Comparison of ENCODE assay signal across 9 mouse cellular contexts in genomic region chr9:8133586-8134115, GRCm38 (mm10). TPM values are rescaled to one million over a fixed set of nuclear protein-coding genes. Genes with fewer than 3 reads are reported as not detected.
DNase-seq lines count a peak whose midpoint lies in the region; ATAC-seq and TF ChIP-seq lines count a peak whose summit lies in the region.
"Had no signal": no experiment of that assay in that cellular context is flagged by ENCODE, and none has a peak within 500 bp of the region (broad histone marks: within the 10 kb centered on the region; RNA-seq: fewer than 3 reads in every experiment).

No protein-coding gene starts in this region.

- DNase-seq in gastrocnemius, adult 2 months: no peak
- no peak for DNase-seq in gastrocnemius, adult 18-20 months (ENCODE audit: low spot score)
- peak; percentile 35 for DNase-seq in embryonic facial prominence, embryonic 14.5 days (ENCODE audit: low spot score)
- DNase-seq in limb, embryonic 10.5 days (ENCODE audit: low spot score): no peak
- peak; percentile 39 for DNase-seq in retina, postnatal 1 day
- DNase-seq in urinary bladder, postnatal 10 days (ENCODE audit: low spot score): no peak
- DNase-seq in ovary, postnatal 36 days (ENCODE audit: low spot score): no peak

- H3K4me3 ChIP-seq in gastrocnemius, adult 2 months: peak overlapping the region; percentile 90
- peak overlapping the region; percentile 53 for H3K4me3 ChIP-seq in C2C12 (ENCODE audit: insufficient read depth, poor library complexity, severe bottlenecking)
- peak overlapping the region; percentile 87 for H3K4me3 ChIP-seq in embryonic facial prominence, embryonic 14.5 days (ENCODE audit: low read depth, low read length)
- peak overlapping the region; percentile 84 for H3K4me3 ChIP-seq in limb, embryonic 10.5 days

- H3K4me2 ChIP-seq in embryonic facial prominence, embryonic 14.5 days (ENCODE audit: low read depth, low read length): peak overlapping the region; percentile 77

- H3K27ac ChIP-seq in gastrocnemius, adult 2 months: peak overlapping the region; percentile 29; the same call in 1 of the 2 replicates
- H3K27ac ChIP-seq in embryonic facial prominence, embryonic 14.5 days (replicated peaks; ENCODE audit: low read depth, low read length): no peak overlapping the region
- H3K27ac ChIP-seq in limb, embryonic 10.5 days: peak overlapping the region; percentile 83

- H3K9me3 ChIP-seq in embryonic facial prominence, embryonic 14.5 days (ENCODE audit: control insufficient read depth, low read length): no peaks in the 10 kb centered on the region
- no peaks in the 10 kb centered on the region for H3K9me3 ChIP-seq in limb, embryonic 10.5 days (replicated peaks)

- no peak for TF ChIP-seq CTCF in gastrocnemius, adult 2 months (IDR thresholded peaks at IDR 0.05)
- no peak for TF ChIP-seq CTCF in C2C12 (IDR thresholded peaks at IDR 0.05; ENCODE audit: control insufficient read depth, insufficient read depth, insufficient read length)

- no peaks in the 10 kb centered on the region for H3K36me3 ChIP-seq in C2C12 (ENCODE audit: control insufficient read depth, insufficient read depth)
- H3K36me3 ChIP-seq in embryonic facial prominence, embryonic 14.5 days (ENCODE audit: control insufficient read depth, insufficient read depth, low read length): no peaks in the 10 kb centered on the region
- H3K36me3 ChIP-seq in limb, embryonic 10.5 days: no peaks in the 10 kb centered on the region

- H3ac ChIP-seq in C2C12 (ENCODE audit: control insufficient read depth, insufficient read length, low read depth): peak overlapping the region; percentile 79

- no peak; the same call in 1 of the 2 replicates for ATAC-seq in embryonic facial prominence, embryonic 14.5 days (ENCODE audit: low read depth)

- 2% methylated on average over 19 of the region's 22 CpGs for WGBS in embryonic facial prominence, embryonic 14.5 days
- 4% methylated on average over 22 of the region's 22 CpGs for WGBS in limb, embryonic 10.5 days

- intact Hi-C loops in gastrocnemius, adult 2 months (cut with DNase I): no loop called here

- no peaks in the 10 kb centered on the region for H3K79me3 ChIP-seq in C2C12 (ENCODE audit: low read depth)

- H3K27me3 ChIP-seq in C2C12 (ENCODE audit: control insufficient read depth, insufficient read depth, insufficient read length): no peaks in the 10 kb centered on the region
- H3K27me3 ChIP-seq in embryonic facial prominence, embryonic 14.5 days (replicated peaks; ENCODE audit: control insufficient read depth, insufficient read depth, low read length): 0 out of 2 replicates have a peak, but pooled peaks cover 2% of the 10 kb centered on the region
- no peaks in the 10 kb centered on the region for H3K27me3 ChIP-seq in limb, embryonic 10.5 days (ENCODE audit: low read depth, poor library complexity, severe bottlenecking)
- H3K27me3 ChIP-seq: CH12.LX had no signal

- no peaks in the 10 kb centered on the region for H3K79me2 ChIP-seq in C2C12 (ENCODE audit: control insufficient read depth, insufficient read depth)

- peaks cover 4% of the 10 kb centered on the region; the same call in 1 of the 2 replicates for H3K4me1 ChIP-seq in embryonic facial prominence, embryonic 14.5 days (ENCODE audit: control insufficient read depth, insufficient read depth, low read length)
- peaks cover 11% of the 10 kb centered on the region for H3K4me1 ChIP-seq in limb, embryonic 10.5 days

- H3K9ac ChIP-seq in embryonic facial prominence, embryonic 14.5 days (ENCODE audit: low read depth, low read length): peak overlapping the region; percentile 69

TF ChIP-seq in C2C12, 6 proteins besides CTCF, POLR2A, EP300 and RAD21:
- no peak for TF ChIP-seq USF1 (IDR thresholded peaks at IDR 0.05; ENCODE audit: low read depth)
- TF ChIP-seq MYOG (IDR thresholded peaks at IDR 0.05; ENCODE audit: control insufficient read depth, extremely low read depth, insufficient read length): no peak
- TF ChIP-seq MAX (IDR thresholded peaks at IDR 0.05): no peak
- TF ChIP-seq MYOD1 (IDR thresholded peaks at IDR 0.05; ENCODE audit: control insufficient read depth, insufficient read length, low read depth): no peak
- TF ChIP-seq FOSL1 (IDR thresholded peaks at IDR 0.05; ENCODE audit: insufficient read depth, low read length, poor library complexity, severe bottlenecking): no peak
- no peak for TF ChIP-seq CEBPB (IDR thresholded peaks at IDR 0.05; ENCODE audit: low read depth)

RNA-seq across cellular contexts. Expression of gene Cep126, which starts 0.4 kb away (rescaled TPM):
- under 1 TPM; 0.46 to 0.64 TPM for total RNA-seq in gastrocnemius, adult 2 months (2021)
- total RNA-seq in gastrocnemius, adult 18-20 months (2021): 1 to 10 TPM in 1 of 2 experiments, under 1 TPM in 1; 0.71 to 1.1 TPM
- 0.50 TPM for polyA plus RNA-seq in C2C12 (2012; fragmentation: generic; extraction: Trizol)
- polyA plus RNA-seq in embryonic facial prominence, embryonic 14.5 days (2014; fragmentation: Nextera tagmentation; extraction: Ambion mirVana): 3.2 and 4.5 TPM in 2 replicates
- 2.7 and 2.9 TPM in 2 replicates for polyA plus RNA-seq in limb, embryonic 10.5 days (2016; fragmentation: Nextera tagmentation; extraction: Ambion mirVana)
- total RNA-seq: CH12.LX had no signal

Comparison
In these comparisons a context has a peak if more than half of its experiments do, and no peak if none do; other contexts are left out.
1. DNase-seq: peak in embryonic facial prominence, embryonic 14.5 days (single experiment) and retina, postnatal 1 day (single experiment); none in gastrocnemius, adult 2 months (single experiment), gastrocnemius, adult 18-20 months (single experiment), limb, embryonic 10.5 days (single experiment), urinary bladder, postnatal 10 days (single experiment) and ovary, postnatal 36 days (single experiment).
2. Peak in every context shown above with its lines, with median percentiles within 50 percentile points of each other: H3K4me3 ChIP-seq.